Mouse (Mus musculus) Muller cell, postnatal 12 days (primary cell): ENCODE measurements at regions not wholly inside any gene's neighbourhood (a gene's known extent, or its start where the extent isn't known, plus 50 kb on each side); places are given as distances from the start of the nearest gene placed in this dataset.

ENCODE experiments used
- DNase-seq: peaks from one replicate; pipeline ENCODE4 v3.0.0-alpha.2; 2015; ENCODE audit errors: inconsistent ontology term

DNA sequence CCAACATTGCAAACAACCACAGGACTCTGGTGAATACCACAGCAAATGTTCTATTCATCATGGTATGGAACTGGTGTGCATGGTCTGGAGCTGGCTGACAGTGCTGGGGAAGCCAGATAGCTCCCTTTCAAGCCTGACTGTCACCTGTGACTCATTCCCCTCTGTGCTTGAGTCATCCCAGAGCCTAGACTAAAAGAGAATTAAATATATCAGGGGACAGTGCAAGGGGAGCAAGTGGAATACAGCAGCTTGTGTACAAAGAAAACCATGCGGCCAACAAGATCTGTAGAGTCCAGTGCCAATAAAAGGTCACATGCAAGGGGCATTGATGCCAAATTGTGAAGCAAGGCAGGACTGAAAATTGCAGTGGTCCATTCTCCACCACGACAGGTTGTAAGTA, 117.7 kb downstream of the Pah start:
- DNase-seq: peak; percentile 9

DNA sequence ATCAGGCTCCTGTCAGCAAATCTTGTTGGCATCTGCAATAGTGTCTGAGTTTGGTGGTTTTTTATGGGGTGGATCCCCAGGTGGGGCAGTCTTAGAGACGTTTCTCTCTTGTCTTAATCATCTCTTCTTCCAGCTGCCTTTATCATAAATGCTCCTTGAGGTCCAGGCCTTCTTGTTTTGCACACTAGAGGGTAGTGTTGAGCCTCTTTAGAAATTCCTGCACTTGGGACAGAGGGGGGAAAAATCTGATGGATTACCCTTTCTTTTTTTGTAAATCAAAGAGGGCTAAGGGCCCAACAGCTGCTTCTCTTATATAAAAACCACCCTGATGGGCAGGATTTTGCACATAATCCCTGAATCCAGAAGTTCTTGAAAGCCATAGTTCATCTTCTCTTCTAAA, 127.5 kb downstream of the Pah start:
- peak; percentile 34 for DNase-seq

DNA sequence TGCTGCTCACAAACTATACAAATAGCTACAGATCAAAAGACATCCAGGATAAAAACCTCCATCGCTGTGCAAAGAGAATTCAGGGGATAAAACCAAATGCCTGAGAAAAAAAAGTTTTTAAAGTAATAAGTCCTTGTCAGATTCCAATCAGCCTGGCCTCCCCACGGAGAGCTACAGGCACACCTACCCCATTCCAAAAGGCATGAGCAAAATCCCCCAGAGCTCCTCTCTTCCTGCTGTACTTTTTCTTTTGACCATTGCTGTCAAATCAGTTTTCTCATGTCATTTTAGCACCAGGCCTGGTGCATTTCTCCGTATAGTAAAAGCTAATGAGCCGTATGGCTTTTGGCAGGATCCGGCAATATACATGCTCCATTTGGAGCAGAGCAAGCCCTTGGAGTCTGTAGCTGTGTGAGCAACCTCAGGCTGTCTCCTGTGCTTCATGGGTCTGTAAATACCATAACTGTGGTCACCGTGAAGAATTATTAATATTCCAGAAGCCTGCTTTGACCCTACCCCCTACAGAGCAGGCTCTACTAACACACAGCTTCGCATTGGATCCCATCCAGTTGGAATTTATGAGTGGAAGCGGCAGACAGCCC, 130.6 kb downstream of the Pah start:
- peak; percentile 46 for DNase-seq

DNA sequence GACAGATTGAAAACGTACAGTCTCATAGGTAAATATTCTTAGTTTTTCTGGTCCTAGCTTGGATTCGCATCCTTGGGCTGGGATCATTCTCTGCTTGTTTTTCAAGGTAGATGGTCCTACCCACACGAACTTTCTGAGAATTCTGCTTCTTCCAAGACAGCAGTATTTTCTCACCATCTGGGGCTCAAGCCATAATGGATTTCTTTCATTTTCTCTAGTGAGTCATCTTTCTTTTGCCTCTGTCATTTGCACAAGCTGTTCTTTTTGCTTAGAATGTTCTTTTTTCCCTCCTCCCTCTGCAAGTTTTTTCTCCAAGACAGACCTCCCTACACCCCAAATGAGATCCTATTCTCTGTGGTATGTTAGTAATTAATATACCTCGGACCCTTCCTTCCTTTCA, 132.5 kb downstream of the Pah start:
- no peak for DNase-seq

DNA sequence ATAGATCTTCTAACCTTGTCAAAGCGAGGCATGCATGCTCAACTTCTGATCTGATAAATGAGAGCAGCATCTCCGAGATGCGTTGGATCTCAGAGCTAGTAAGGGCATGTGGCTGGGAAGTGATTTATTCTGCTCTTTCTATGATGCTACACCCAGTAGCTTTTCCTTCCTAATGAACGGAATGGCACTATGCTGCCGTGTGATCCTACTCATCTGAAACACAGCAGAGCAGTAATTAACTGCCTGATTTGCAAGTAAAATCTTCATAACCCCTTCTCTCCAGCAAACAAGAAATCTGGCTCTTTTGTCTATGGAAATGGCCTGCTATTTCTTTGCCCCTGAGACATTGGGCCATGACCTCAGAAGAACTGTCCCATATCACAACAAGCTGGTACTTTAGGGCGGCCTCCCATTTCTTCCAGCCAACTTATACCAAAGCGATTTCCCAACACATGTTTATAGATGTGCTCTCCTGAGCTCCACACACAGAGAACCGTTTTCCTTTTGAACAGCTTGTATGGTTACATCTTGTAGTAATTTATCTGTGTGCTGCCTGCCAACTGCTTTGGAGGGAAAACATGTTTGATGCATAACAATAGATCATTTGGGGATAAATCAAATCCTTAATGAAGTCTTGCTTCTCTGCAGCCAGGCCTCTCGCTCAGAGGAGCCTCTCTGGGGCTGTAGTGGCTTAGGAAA, 144.6 kb downstream of the Pah start:
- DNase-seq: no peak

DNA sequence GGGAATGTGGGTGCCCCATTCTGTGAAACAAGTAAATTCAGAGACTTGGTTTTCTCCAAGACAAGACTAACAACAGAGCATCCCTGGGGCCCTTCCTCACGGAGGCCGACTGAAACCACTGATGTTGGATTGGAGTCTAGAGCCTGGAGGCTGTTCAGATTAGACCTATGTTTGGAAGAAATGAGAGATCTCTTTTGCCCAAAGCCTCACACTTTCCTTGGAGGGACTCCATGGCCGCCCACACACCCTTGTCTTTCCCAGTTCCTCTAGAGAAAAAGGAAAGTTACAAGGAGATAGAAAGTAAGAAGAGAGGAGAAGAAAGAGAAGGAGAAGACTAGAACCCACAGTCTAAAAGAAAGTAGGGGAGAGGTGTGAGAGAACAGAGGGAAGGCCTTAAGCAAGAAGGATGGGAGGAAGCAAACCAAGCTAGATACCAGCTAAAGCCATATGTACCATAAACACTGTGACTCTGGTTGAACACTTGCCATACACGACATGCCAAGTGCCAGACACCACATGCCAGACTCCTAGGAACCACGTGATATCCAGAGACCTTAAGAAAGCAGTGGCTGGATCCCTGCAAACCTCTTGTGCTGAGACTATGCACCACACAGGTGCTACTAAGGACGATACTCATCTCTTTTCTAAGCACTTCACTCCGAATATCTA, 145.3 kb downstream of the Pah start:
- no peak for DNase-seq

DNA sequence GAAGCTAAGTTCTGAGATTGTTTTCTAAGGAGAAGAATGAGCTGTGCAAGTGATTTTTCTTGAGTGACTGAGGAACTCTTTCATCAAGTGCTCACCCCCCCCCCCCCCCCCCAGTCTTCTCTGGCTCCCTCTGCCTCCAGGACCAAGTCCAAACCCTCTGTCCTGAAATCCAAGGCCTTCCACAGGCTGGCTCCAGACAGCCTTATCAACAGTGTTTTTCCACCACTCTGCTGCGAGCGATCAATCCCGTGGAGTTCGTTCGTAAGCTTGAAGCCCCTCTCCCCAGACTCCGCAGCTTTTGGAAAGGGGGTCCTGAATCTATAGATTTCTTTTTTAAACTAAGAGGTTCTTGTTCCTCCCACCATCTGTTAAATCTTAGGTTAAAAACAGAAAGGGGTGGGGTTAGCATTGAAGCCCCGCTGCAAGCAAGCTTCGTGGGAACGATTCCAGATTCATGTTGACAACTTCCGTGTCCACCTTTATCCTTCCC, 146.1 kb downstream of the Pah start:
- DNase-seq: no peak

DNA sequence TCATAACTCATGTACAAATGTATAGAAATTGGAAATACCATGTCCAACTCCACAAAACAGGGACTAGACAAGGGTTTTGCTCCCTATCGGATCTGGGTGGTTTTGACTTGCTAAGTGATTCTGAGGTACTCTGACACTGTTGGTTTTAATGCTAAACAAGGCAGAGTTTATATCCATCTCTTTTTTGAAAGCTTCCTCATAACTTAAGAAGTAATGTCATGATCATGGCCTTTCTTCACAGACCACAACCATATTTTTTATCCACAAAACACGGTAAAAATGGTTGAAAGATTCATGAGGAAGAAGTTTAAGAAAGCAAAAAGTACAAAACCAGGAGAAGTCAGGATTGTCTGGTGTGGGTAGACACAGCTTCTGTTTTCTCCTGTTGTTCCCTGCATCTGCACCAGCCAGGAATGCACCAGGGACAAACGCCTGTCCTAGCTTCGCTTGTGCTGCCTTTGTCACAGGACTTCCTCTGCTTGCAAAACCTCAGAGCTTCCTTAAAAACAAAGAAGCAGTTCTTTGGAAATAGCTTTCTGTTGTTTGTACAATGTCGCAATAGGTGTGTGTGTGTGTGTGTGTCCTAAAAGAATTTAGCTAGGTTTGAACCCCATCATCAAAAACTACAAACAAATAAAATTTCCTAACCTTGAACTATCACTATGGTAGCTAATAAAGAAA, 153.3 kb downstream of the Pah start:
- no peak for DNase-seq

DNA sequence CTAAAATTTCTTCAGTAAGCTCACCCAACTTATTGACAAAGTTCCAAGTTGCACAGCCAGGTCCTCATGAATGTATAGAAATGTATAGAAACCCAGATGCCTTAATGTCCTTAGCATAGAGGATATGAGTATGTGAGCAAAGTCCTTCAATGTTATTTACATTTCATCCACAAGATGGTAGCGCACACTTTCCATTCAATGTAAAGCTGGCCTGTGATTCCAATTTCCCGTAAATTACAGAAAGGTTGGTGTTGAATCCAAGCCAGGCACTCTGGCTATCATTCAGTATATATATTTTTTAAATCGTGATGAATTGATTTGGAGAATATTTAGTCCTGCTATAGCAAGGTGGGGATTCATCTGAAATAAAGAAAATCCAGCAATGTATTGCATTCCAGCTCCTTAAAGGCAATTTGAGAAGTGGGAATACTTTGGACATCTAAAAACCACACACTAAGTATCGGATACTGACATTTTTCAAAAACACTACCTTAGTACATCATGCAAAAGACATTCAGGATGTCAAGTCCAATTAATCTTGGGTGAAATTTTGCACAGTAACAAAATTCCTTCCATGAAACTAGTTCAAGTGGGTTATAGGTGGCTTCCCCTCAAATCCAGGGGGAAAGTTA, 154.6 kb downstream of the Pah start:
- no peak for DNase-seq

DNA sequence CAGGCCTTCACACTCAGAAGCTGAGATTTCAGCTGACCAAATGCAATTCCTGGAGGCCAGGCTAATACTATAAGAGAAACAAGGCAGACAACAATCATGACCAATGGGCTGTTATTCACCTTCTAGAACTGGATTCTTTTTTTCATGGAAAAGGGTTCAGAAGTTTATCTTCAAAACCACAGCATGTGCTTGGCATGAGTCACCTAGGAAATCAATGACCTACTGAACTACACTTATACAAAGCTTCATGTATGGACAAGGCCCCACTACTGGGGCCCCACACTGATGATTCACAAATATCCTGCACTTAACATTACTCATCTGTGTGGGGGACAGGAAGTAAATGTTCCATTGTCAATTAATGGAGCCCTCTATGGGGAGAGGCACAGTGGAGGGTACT, 157.4 kb downstream of the Pah start:
- DNase-seq: peak; percentile 19

DNA sequence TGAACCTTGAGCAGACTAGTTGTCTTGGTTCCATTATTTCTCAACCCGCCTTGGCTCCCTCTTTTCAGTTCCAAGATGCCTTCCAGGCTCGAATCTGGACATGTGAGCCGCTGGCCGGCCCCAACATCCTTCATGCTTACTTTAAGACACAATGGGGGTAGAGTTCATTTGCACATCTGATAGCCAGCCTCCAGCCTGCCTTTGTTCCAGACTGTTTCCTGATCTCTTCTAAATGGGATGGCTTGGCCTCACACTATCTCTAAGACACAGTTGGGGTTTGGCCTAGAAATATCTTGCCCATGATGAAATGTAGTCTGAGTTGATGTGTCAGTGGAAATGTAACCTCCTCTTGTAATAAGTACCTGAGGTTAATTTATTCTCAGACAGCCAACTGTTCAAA, 164.7 kb downstream of the Pah start:
- DNase-seq: no peak

DNA sequence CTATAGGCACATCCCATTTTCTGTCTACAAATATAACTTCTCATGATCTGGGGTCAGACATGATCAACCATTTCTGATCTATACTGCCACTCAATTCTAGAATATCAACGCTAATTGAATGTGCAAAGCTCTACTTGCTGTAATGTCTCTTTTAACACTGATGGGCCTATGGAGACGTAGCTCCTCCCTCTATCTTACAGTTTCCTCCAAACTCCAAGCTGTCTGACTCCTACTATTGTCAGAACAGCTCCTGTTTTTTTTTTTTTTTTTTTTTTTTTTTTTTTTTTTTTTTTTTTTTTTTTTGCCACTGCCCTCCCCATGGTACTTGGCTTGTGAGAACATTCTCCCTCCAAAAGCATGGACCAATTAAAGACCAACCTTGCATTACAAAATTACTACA, 165.2 kb downstream of the Pah start:
- no peak for DNase-seq

DNA sequence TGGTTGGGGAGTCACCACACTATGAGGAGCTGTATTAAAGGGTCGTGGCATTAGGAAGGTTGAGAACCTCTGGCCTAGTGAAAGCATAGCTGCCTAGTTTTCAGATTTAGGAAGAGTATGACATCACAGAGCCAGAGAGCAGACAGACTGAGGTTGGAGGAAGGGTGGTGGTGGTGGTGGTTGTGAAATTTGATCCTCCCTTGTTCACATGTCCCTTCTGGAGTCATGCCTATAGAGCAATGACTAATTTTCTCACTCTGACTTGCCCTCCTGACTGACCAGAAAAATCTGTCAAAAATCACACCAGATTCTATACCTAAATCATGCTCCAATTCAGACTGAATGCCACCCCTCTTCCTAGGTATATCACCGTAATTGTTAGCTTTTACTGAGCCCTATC, 166.2 kb downstream of the Pah start:
- DNase-seq: no peak

DNA sequence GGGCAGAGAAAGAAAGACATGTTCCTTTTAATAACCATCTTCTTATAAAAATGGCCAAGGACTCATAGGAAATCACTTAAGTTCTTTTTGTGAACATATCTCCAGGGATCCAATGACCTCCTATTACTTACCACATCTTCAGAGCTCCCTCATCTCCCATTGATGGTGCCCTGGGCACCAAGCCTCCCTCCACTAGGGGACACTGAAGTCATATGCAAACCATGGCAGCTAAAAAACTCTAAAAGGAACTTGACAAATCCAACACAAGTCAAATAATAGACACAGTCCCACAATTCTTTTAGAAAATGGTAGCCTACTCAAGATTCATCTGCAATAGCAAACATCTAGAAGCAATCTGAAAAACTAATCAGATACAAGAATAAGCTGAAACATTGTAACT, 167.2 kb upstream of the Igf1 start:
- DNase-seq: peak; percentile 58

DNA sequence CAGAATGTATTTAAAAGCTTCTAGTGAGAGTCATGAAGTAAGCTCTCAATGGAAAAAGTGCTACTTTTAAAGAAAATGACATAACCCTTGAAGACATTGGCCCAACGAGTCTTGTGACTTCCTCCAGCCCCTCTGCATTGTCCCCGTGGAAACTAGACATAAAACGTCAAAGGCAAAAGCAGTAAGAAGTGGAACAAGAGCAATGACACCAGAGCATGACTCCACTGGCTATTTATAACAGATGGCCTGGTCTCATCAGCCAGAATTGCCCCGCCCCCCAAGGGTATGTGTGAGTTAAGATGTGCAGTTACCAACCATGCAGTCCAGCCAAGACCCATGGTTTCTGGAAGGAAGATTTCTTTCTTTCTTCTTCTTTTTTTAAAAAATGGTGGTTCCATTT, 161.6 kb upstream of the Igf1 start:
- no peak for DNase-seq

DNA sequence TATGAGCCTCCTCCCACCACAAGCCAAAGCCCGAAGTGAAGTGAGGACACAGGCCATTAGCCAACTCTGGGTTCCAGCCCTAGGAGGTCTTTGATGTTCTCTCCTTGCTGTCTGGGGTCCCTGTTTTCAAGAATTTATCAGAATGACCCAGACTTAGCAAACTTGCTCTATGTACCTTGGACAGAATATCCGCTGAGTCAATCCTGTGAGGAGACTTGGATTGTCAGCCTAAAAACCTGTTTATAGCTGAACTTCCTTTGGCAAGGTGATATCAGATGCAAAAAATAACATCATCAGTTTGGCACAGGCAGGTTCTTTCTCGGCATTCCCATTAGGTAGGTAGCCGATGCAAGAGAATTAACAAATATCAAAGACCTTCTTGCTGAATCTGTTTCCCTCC, 146.9 kb upstream of the Igf1 start:
- no peak for DNase-seq

DNA sequence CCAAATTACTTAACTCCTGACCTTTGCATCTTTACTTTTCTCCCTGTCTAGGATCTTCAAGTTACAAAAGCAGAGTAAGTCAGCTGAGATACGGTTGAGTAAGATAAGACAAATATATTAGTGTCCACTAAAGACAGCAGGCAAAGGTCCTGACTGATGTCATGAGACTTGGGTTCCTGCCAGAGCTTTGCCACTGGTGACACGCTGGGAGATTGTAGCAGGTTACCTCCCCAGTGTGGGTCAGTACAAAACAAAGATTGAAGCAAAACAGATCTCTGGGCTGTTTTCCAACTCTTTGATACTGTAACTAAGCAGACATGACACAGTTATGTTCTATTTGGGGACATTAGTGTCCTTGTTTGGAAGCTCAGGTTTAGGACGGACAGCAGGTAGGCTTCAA, 146.3 kb upstream of the Igf1 start:
- peak; percentile 7 for DNase-seq

DNA sequence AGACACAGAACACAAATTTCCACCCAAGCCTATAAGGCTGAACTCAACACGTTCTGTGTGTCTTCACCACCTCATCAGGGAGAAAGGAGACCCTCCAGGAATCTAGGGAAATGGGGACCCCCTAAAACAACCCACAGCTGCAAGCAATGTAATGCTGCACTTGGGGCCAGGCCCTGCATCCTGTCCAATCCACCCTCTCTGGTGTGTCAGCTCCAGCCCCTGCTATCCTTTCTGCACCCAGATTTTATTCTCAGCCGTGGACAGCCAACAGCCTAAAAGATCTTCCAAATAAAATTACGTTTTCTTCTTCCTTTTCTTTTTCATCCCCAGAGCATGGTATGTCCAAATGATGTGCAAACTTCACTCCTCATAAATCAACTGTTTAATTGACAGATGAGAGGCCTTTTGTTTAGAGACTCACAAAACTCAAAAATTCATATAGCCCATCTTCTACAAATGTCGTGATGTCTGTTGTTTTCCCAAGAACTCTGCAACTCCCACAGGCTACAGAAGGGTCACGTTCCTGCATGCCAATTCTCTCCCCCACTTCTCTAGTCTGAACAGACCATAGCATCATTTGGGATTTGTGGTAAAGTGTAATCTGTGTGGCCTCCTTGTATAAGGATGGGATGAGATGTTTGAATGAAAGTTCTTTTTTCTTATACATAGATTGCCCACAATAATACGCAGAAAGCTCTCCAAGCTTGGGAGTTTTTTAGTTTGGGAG, 142.0 kb upstream of the Igf1 start:
- DNase-seq: no peak

DNA sequence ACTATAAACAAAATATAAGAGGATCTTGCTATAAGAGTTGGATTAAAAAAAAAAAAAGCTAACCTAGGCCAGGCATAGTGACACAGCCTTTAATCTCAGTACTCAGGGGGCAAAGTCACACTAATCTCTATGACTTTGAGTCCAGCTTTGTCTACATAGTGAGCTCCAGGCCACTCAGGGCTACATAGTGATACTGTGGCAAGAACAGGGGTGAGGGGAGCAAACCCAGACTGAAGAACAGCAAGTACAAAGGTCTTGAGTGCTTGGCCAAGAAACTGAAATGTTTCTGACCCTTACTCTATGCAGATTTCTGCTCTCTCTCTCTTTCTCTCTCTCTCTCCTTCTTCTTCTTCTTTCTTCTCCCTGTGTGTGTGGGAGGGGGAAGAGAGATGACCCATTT, 140.9 kb upstream of the Igf1 start:
- no peak for DNase-seq

DNA sequence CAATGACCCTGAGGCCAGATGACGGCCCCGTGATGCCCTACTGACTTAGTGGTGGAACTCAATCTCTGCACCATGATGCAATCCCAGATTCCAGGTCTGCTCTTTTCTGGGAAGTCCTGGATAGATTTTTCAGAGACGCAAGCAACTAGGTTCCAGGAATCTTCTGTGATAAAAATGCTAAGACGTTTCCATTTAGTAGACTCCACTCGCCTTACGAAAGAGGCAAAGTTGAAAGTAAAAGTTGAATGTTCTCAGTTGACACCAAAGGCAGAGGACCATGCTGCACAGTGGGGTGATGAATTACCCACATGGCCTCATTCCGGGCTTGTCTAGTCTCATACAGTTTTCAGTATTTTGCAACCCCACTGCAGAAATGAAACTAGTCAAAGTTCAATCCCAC, 139.6 kb upstream of the Igf1 start:
- DNase-seq: no peak

DNA sequence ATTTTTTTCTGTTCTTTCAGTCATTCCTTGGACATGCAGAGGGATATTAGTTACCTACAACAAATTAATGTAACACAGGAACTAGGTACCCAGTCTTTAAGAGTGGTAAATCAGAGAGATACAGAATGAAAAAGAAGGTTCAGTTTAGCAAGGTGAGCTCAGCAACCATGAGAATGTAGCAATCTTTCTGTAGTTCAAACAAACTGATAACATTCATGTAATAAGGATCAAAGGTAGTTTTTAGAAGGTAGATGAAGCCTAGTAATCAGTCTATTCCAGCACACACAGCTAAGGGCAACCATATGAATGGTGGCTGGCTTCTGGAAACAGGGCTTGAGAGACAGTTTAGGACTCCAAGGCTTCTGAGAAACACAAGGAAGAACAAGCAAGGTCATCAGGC, 138.1 kb upstream of the Igf1 start:
- DNase-seq: no peak

DNA sequence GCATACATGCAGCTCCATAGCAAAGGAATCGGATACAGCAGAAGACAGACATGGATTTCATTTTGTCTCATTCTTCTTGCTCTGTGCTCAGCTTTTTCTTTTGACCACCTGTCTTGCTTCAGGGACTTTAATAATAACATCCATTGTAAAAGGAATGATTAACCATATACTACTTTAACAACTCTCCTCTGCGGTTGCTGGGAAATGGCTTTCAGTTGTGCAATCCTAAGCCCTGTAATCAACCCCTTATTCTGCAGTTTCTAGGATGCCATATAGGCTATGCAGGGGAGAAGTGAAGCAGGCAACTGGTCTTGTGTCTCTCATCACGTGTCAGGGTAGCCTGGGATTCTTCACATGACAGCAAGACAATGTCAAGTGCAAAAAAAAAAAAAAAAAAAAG, 135.8 kb upstream of the Igf1 start:
- DNase-seq: no peak
